Mouse (Mus musculus): ENCODE measurements around the gene A730009L09Rik.

The A730009L09Rik gene

DNA sequence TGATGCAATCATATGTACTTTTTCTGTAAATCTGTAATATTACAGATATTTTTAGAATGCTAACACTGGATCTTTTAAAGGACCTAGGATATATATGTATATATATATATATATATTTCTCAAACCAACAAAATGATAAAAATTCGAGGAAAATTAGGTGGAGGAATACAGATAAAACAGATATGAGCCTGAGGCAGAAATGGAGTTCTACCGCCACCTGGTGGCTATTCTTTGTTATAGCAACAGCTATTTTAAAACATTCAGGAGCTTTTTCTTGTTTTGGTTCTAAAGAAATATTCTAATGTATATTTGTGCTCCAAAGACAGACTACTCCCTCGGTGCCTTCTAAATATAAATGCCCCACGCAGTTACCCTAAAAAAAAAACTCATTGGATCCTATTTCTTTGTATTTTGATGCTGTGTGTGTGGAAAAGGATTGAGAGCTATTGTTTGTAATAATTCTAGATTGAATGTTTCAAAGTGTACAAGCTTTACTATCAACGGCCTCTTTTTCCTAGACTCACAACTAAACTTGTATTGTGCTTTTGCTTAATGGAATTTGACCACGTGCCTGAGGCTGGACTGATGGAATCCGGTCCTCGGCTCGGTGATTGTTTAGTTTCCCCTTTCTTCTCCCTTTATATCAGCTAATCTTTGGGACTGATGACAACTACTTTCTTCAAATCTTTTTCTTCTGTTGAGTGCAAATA, 44.8 kb downstream of the A730009L09Rik start:
- DNase-seq (ENCODE audit: low spot score): no peak

DNA sequence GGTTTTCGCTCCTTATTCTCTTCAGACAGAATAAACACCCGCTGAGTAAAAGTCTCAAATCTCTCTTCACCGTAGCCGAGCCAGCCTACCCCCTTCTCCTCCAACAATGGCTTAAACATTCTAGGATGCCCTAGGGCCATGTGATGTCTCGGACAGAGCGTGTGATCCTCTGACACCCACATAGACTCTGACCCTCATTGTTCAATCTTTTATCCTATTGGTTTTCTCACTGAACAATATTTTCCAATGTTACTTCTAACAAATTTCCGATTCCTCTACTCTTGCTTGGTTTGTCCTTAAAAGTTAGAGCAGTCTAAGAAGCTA, 45.3 kb downstream of the A730009L09Rik start:
- no peak for DNase-seq (ENCODE audit: low spot score)

Data from ovary, postnatal 10 days (tissue).